Mouse (Mus musculus): ENCODE measurements around the gene Polr2e.

Polr2e gene

GRCm38 (mm10) chr10:80033511-80034391 is 5.8 kb downstream of the Polr2e start:
- no peak for DNase-seq (ENCODE audit: low spot score)

- DNase-seq (ENCODE audit: low spot score): peak; percentile 70
Observed at GRCm38 (mm10) chr10:80032799-80033480, 6.7 kb downstream of the Polr2e start.

GRCm38 (mm10) chr10:80030736-80031135 is 8.9 kb downstream of the Polr2e start:
- no peak for DNase-seq (ENCODE audit: low spot score)

GRCm38 (mm10) chr10:80030191-80030590 is 9.4 kb downstream of the Polr2e start:
- no peak for DNase-seq (ENCODE audit: low spot score)

- DNase-seq (ENCODE audit: low spot score): no peak
Observed at GRCm38 (mm10) chr10:80028521-80028846, 11.1 kb downstream of the Polr2e start.

GRCm38 (mm10) chr10:80027681-80028520 is 11.7 kb downstream of the Polr2e start:
- no peak for DNase-seq (ENCODE audit: low spot score)

GRCm38 (mm10) chr10:80025889-80026288 is 13.7 kb downstream of the Polr2e start:
- DNase-seq (ENCODE audit: low spot score): no peak

GRCm38 (mm10) chr10:80025463-80025862 is 14.1 kb downstream of the Polr2e start:
- DNase-seq (ENCODE audit: low spot score): no peak

- DNase-seq (ENCODE audit: low spot score): no peak
Observed at GRCm38 (mm10) chr10:80025044-80025347, 14.6 kb downstream of the Polr2e start.

GRCm38 (mm10) chr10:80024229-80025043 is 15.2 kb downstream of the Polr2e start:
- DNase-seq (ENCODE audit: low spot score): no peak

GRCm38 (mm10) chr10:80023758-80024157 is 15.8 kb downstream of the Polr2e start:
- DNase-seq (ENCODE audit: low spot score): no peak

GRCm38 (mm10) chr10:80022806-80023205 is 16.8 kb downstream of the Polr2e start:
- no peak for DNase-seq (ENCODE audit: low spot score)

GRCm38 (mm10) chr10:80022164-80022563 is 17.4 kb downstream of the Polr2e start:
- DNase-seq (ENCODE audit: low spot score): no peak

- DNase-seq (ENCODE audit: low spot score): no peak
Observed at GRCm38 (mm10) chr10:80021320-80021641, 18.3 kb downstream of the Polr2e start.

- DNase-seq (ENCODE audit: low spot score): no peak
Observed at GRCm38 (mm10) chr10:80020603-80021319, 18.8 kb downstream of the Polr2e start.

- DNase-seq (ENCODE audit: low spot score): no peak
Observed at GRCm38 (mm10) chr10:80020191-80020590, 19.4 kb downstream of the Polr2e start.

- no peak for DNase-seq (ENCODE audit: low spot score)
Observed at GRCm38 (mm10) chr10:80019471-80020131, 20.0 kb downstream of the Polr2e start.

- DNase-seq (ENCODE audit: low spot score): peak; percentile 69
Observed at GRCm38 (mm10) chr10:80018739-80019297, 20.8 kb downstream of the Polr2e start.

- no peak for DNase-seq (ENCODE audit: low spot score)
Observed at GRCm38 (mm10) chr10:80017771-80018170, 21.8 kb downstream of the Polr2e start.

- no peak for DNase-seq (ENCODE audit: low spot score)
Observed at GRCm38 (mm10) chr10:80017361-80017760, 22.2 kb downstream of the Polr2e start.

All from ovary, adult 18-20 months (tissue).